Mouse (Mus musculus): ENCODE data around the gene Anapc13. TPM values are rescaled to one million over a fixed set of nuclear protein-coding genes. Genes with fewer than 3 reads are reported as not detected.

The Anapc13 gene
- polyA plus RNA-seq, 1 experiment from 2014 or later, result 166 TPM

GRCm38 (mm10) chr9:102631589-102632147 is 5.6 kb downstream of the Anapc13 start:
- Histone ChIP-seq H3K36me3 (ENCODE audit: insufficient read depth) (peaks cover 13% of the 10 kb centered on the region), H3K9me3 (ENCODE audit: low read depth, low read length) (no peaks in the 10 kb centered on the region), H3K9ac (no peak overlapping the region), H3K4me3 (ENCODE audit: low read depth, low read length) (no peak overlapping the region), H3K4me2 (no peak overlapping the region), H3K27ac (ENCODE audit: low read depth) (peak overlapping the region; percentile 32; the same call in 1 of the 2 replicates), H3K27me3 (ENCODE audit: insufficient read depth, low read length) (no peaks in the 10 kb centered on the region), H3K4me1 (ENCODE audit: insufficient read depth) (peaks cover under 1% of the 10 kb centered on the region; the same call in 1 of the 2 replicates)
- ATAC-seq (ENCODE audit: insufficient read depth) (no peak; the same call in 1 of the 2 replicates), DNase-seq (no peak)
- 48% methylated on average over 2 of the region's 2 CpGs for WGBS
- TF ChIP-seq CTCF (IDR thresholded peaks at IDR 0.05; ENCODE audit: low read depth), result no peak

DNA sequence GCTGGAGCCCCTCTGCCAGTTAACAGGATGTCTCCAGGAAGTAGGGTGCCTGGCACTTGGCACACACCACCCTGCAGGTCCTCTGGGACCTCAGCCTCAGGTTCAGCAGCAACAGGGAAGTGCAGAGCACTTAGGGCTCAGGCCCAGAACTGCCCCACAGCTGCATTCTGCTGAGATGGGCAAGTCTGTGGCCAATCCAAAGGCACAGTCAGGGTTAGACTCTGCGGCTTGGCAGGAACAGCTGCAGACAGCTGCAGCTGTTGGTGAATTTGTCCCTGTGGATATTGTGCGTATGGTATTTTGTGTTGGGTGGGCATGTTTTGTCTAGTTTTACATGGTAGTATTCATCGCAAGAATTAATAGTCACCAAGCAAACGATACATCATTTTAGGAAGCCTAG is 6.1 kb downstream of the Anapc13 start:
- peak; percentile 46 for ATAC-seq (ENCODE audit: insufficient read depth)

GRCm38 (mm10) chr9:102632923-102633537 is 6.9 kb downstream of the Anapc13 start:
- no peaks in the 10 kb centered on the region for H3K9me3 ChIP-seq (ENCODE audit: low read depth, low read length)
- DNase-seq (peak; percentile 93), ATAC-seq (ENCODE audit: insufficient read depth) (0 out of 2 replicates have a peak, but pooled peaks have one; percentile 27)
- peak; percentile 87 for TF ChIP-seq CTCF (IDR thresholded peaks at IDR 0.05; ENCODE audit: low read depth)
- no peak overlapping the region for H3K9ac ChIP-seq
- peaks cover 5% of the 10 kb centered on the region; the same call in 1 of the 2 replicates for H3K4me1 ChIP-seq (ENCODE audit: insufficient read depth)
- WGBS, result 61% methylated on average over 1 of the region's 1 CpGs
- no peak overlapping the region for H3K27ac ChIP-seq (ENCODE audit: low read depth)
- H3K4me3 ChIP-seq (ENCODE audit: low read depth, low read length), result no peak overlapping the region
- H3K27me3 ChIP-seq (ENCODE audit: insufficient read depth, low read length), result no peaks in the 10 kb centered on the region
- H3K4me2 ChIP-seq, result no peak overlapping the region
- H3K36me3 ChIP-seq (ENCODE audit: insufficient read depth), result peaks cover 13% of the 10 kb centered on the region

More for the DNA sequence above, 6.1 kb downstream of the Anapc13 start:
- H3K27ac ChIP-seq (ENCODE audit: low read depth), result peak overlapping the region; percentile 32; the same call in 1 of the 2 replicates
- H3K4me2 ChIP-seq, result no peak overlapping the region
- H3K9ac ChIP-seq, result no peak overlapping the region
- no peaks in the 10 kb centered on the region for H3K9me3 ChIP-seq (ENCODE audit: low read depth, low read length)
- no peak overlapping the region for H3K4me3 ChIP-seq (ENCODE audit: low read depth, low read length)
- TF ChIP-seq CTCF (IDR thresholded peaks at IDR 0.05; ENCODE audit: low read depth), result no peak
- peak; percentile 69 for DNase-seq
- H3K4me1 ChIP-seq (ENCODE audit: insufficient read depth), result peaks cover 5% of the 10 kb centered on the region; the same call in 1 of the 2 replicates
- H3K36me3 ChIP-seq (ENCODE audit: insufficient read depth), result peaks cover 13% of the 10 kb centered on the region
- WGBS, result 62% methylated on average over 4 of the region's 4 CpGs
- no peaks in the 10 kb centered on the region for H3K27me3 ChIP-seq (ENCODE audit: insufficient read depth, low read length)

DNA sequence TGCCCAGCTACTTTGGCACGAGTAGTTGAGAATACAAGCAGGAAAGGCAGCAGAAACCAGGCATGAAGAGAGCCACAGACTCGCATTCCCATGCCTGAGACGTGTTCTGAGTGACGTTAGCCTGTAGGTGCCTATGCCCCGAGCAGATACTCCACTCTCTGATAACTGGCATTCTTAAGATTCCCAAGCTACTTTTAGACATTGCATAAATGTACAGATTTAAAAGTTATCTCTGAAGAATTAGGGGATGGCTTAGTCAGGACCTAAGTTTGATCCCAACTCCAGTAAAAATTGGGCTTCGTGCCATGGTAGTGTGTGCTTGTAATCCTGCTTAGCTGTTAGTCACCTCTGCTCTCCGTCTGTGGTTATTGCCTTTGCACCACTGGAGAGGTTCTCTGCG is 8.4 kb downstream of the Anapc13 start:
- DNase-seq (no peak), ATAC-seq (ENCODE audit: insufficient read depth) (no peak)
- no peak overlapping the region for H3K4me3 ChIP-seq (ENCODE audit: low read depth, low read length)
- 59% methylated on average over 8 of the region's 8 CpGs for WGBS
- no peak overlapping the region for H3K4me2 ChIP-seq
- H3K36me3 ChIP-seq (ENCODE audit: insufficient read depth), result peaks cover 13% of the 10 kb centered on the region
- H3K9me3 ChIP-seq (ENCODE audit: low read depth, low read length), result no peaks in the 10 kb centered on the region
- no peaks in the 10 kb centered on the region for H3K27me3 ChIP-seq (ENCODE audit: insufficient read depth, low read length)
- no peak overlapping the region for H3K9ac ChIP-seq
- H3K4me1 ChIP-seq (ENCODE audit: insufficient read depth), result peaks cover 14% of the 10 kb centered on the region
- TF ChIP-seq CTCF (IDR thresholded peaks at IDR 0.05; ENCODE audit: low read depth), result no peak
- H3K27ac ChIP-seq (ENCODE audit: low read depth), result no peak overlapping the region

- WGBS, result 3% methylated on average over 4 of the region's 4 CpGs
- Histone ChIP-seq H3K36me3 (ENCODE audit: insufficient read depth) (peaks cover 8% of the 10 kb centered on the region; the same call in 1 of the 2 replicates), H3K9ac (no peak overlapping the region), H3K27me3 (ENCODE audit: insufficient read depth, low read length) (no peaks in the 10 kb centered on the region), H3K9me3 (ENCODE audit: low read depth, low read length) (no peaks in the 10 kb centered on the region), H3K27ac (ENCODE audit: low read depth) (no peak overlapping the region; the same call in 1 of the 2 replicates), H3K4me3 (ENCODE audit: low read depth, low read length) (no peak overlapping the region), H3K4me2 (no peak overlapping the region), H3K4me1 (ENCODE audit: insufficient read depth) (peaks cover 19% of the 10 kb centered on the region)
- TF ChIP-seq CTCF (IDR thresholded peaks at IDR 0.05; ENCODE audit: low read depth), result peak; percentile 85
- DNase-seq (peak; percentile 90), ATAC-seq (ENCODE audit: insufficient read depth) (peak; percentile 55)
Measured at GRCm38 (mm10) chr9:102636553-102636952, 10.5 kb downstream of the Anapc13 start.

- no peak overlapping the region for H3K4me3 ChIP-seq (ENCODE audit: low read depth, low read length)
- no peak overlapping the region for H3K4me2 ChIP-seq
- 31% methylated on average over 4 of the region's 4 CpGs for WGBS
- no peaks in the 10 kb centered on the region for H3K9me3 ChIP-seq (ENCODE audit: low read depth, low read length)
- H3K4me1 ChIP-seq (ENCODE audit: insufficient read depth), result peaks cover 19% of the 10 kb centered on the region
- no peak overlapping the region for H3K9ac ChIP-seq
- no peak for DNase-seq
- peaks cover 8% of the 10 kb centered on the region; the same call in 1 of the 2 replicates for H3K36me3 ChIP-seq (ENCODE audit: insufficient read depth)
- no peak for ATAC-seq (ENCODE audit: insufficient read depth)
- H3K27ac ChIP-seq (ENCODE audit: low read depth), result peak overlapping the region; percentile 7; the same call in 1 of the 2 replicates
- no peak for TF ChIP-seq CTCF (IDR thresholded peaks at IDR 0.05; ENCODE audit: low read depth)
- no peaks in the 10 kb centered on the region for H3K27me3 ChIP-seq (ENCODE audit: insufficient read depth, low read length)
Measured at GRCm38 (mm10) chr9:102637115-102637514, 11.0 kb downstream of the Anapc13 start.

DNA sequence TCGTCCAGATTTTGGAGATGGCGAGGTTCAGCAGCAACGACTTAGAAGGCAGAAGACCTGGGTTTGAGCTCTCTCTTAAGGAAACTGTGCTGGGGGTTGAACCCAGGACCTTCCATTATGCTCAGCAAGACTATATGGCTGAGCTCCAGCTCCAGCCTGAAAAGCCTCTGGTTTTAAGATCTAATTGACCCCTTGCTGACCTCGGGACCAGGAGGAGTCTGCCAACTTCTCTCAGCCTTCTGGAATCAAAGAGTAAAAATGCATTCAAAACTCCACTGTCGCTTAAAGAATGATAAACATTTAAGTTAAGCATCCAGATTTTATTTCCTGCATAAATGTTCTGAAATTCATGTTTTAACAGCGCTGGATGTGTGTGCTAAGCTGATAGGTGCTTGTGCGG is 12.9 kb downstream of the Anapc13 start:
- Histone ChIP-seq H3K4me1 (ENCODE audit: insufficient read depth) (peaks cover 30% of the 10 kb centered on the region), H3K9ac (no peak overlapping the region), H3K36me3 (ENCODE audit: insufficient read depth) (peaks cover 5% of the 10 kb centered on the region; the same call in 1 of the 2 replicates), H3K4me2 (no peak overlapping the region), H3K4me3 (ENCODE audit: low read depth, low read length) (no peak overlapping the region), H3K9me3 (ENCODE audit: low read depth, low read length) (no peaks in the 10 kb centered on the region), H3K27me3 (ENCODE audit: insufficient read depth, low read length) (no peaks in the 10 kb centered on the region), H3K27ac (ENCODE audit: low read depth) (peak overlapping the region; percentile 59; the same call in 1 of the 2 replicates)
- WGBS, result 33% methylated on average over 7 of the region's 7 CpGs
- TF ChIP-seq CTCF (IDR thresholded peaks at IDR 0.05; ENCODE audit: low read depth), result no peak
- DNase-seq, result peak; percentile 90
- ATAC-seq (ENCODE audit: insufficient read depth), result no peak
